In the genomic region with DNA sequence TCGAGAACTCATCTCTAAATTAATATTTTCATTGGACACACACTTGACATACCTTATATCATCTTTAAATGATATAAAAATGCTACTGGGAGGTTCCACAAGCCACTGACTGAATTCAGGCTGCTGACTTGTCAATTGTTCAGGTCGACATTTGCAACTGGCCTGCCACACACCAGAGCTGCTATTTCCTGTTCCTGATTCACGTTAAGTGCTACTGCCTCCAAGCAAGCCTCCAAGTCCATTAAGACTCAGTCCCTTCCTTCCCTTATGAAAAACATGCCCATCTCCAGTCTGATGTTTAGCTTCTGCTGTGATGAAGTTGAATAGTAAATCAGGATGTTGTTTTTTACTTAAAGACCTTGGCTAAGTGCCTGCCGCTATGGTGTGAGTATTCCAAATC, we compare ENCODE assay signal across 28 mouse cellular contexts.
A peak's percentile ranks its signal among the peaks of the same experiment; 100 is the strongest.
DNase-seq lines count a peak whose midpoint lies in the region; ATAC-seq and TF ChIP-seq lines count a peak whose summit lies in the region.
"Had no signal": no experiment of that assay in that cellular context is flagged by ENCODE, and none has a peak within 500 bp of the region (broad histone marks: within the 10 kb centered on the region; RNA-seq: fewer than 3 reads in every experiment).

No protein-coding gene starts in this region.

- H3K4me1 ChIP-seq in embryonic facial prominence, embryonic 14.5 days (ENCODE audit: control insufficient read depth, insufficient read depth, low read length): no peaks in the 10 kb centered on the region
- H3K4me1 ChIP-seq in embryonic facial prominence, embryonic 10.5 days: peaks cover 20% of the 10 kb centered on the region
- no peaks in the 10 kb centered on the region for H3K4me1 ChIP-seq in kidney, embryonic 16.5 days (ENCODE audit: insufficient read depth, low read length)
- H3K4me1 ChIP-seq: embryonic facial prominence, embryonic 12.5 days; intestine, embryonic 15.5 days; limb, embryonic 12.5 days; liver, embryonic 13.5 days; lung, embryonic 15.5 days; stomach, embryonic 15.5 days had no signal

- DNase-seq in embryonic facial prominence, embryonic 14.5 days (ENCODE audit: low spot score): peak; percentile 17
- DNase-seq in embryonic facial prominence, embryonic 10.5 days (ENCODE audit: low spot score): no peak
- DNase-seq in kidney, postnatal 25 days: no peak
- DNase-seq in 3T3-L1 (ENCODE audit: low read depth, low spot score): peak; percentile 36
- DNase-seq in brain, embryonic 14.5 days (ENCODE audit: low read depth): peak; percentile 47
- no peak for DNase-seq in adrenal gland, postnatal 14 days
- DNase-seq in left cerebral cortex, adult 2 months (ENCODE audit: extremely low spot score in 1 of 2, low spot score in 2 of 2): no peak
- DNase-seq: adrenal gland, postnatal 25 days; cerebellum, adult 11-12 months; cerebellum, postnatal 14 days; gastrocnemius, postnatal 25 days; heart, adult 2 months; heart, postnatal 36 days; kidney, postnatal 14 days; layer of hippocampus, adult 9-11 months; liver, embryonic 13.5 days; midbrain, embryonic 14.5 days; right cerebral cortex, postnatal 25 days; thymus, adult 2 months had no signal

- H3K9me3 ChIP-seq in embryonic facial prominence, embryonic 14.5 days (ENCODE audit: control insufficient read depth, low read length): no peaks in the 10 kb centered on the region
- no peaks in the 10 kb centered on the region for H3K9me3 ChIP-seq in embryonic facial prominence, embryonic 10.5 days
- no peaks in the 10 kb centered on the region for H3K9me3 ChIP-seq in kidney, embryonic 16.5 days (ENCODE audit: low read length)
- H3K9me3 ChIP-seq: embryonic facial prominence, embryonic 12.5 days; intestine, embryonic 15.5 days; limb, embryonic 12.5 days; liver, embryonic 13.5 days; lung, embryonic 15.5 days; neural tube, embryonic 15.5 days; stomach, embryonic 15.5 days had no signal

- H3K9ac ChIP-seq in embryonic facial prominence, embryonic 14.5 days (ENCODE audit: low read depth, low read length): no peak overlapping the region
- no peak overlapping the region for H3K9ac ChIP-seq in kidney, embryonic 16.5 days (replicated peaks; ENCODE audit: low read length)
- H3K9ac ChIP-seq: embryonic facial prominence, embryonic 12.5 days; hindbrain, embryonic 14.5 days; intestine, embryonic 15.5 days; limb, embryonic 12.5 days; liver, embryonic 13.5 days; lung, embryonic 15.5 days; neural tube, embryonic 15.5 days; stomach, embryonic 15.5 days had no signal

- TF ChIP-seq CTCF in brain, embryonic 14.5 days (IDR thresholded peaks at IDR 0.05; ENCODE audit: borderline replicate concordance, extremely low read depth, insufficient read depth, insufficient read length): no peak
- no peak for TF ChIP-seq CTCF in left cerebral cortex, adult 2 months (IDR thresholded peaks at IDR 0.05)

- no peaks in the 10 kb centered on the region for H3K36me3 ChIP-seq in embryonic facial prominence, embryonic 14.5 days (ENCODE audit: control insufficient read depth, insufficient read depth, low read length)
- H3K36me3 ChIP-seq in embryonic facial prominence, embryonic 10.5 days (replicated peaks): no peaks in the 10 kb centered on the region
- H3K36me3 ChIP-seq in kidney, embryonic 16.5 days (ENCODE audit: insufficient read depth, low read length): no peaks in the 10 kb centered on the region
- H3K36me3 ChIP-seq: embryonic facial prominence, embryonic 12.5 days; intestine, embryonic 15.5 days; limb, embryonic 12.5 days; liver, embryonic 13.5 days; lung, embryonic 15.5 days; neural tube, embryonic 15.5 days; stomach, embryonic 15.5 days had no signal

- H3K27me3 ChIP-seq in embryonic facial prominence, embryonic 14.5 days (replicated peaks; ENCODE audit: control insufficient read depth, insufficient read depth, low read length): no peaks in the 10 kb centered on the region
- no peaks in the 10 kb centered on the region for H3K27me3 ChIP-seq in embryonic facial prominence, embryonic 10.5 days (replicated peaks; ENCODE audit: low read depth, poor library complexity, severe bottlenecking)
- no peaks in the 10 kb centered on the region for H3K27me3 ChIP-seq in kidney, embryonic 16.5 days (ENCODE audit: insufficient read depth, low read length)
- H3K27me3 ChIP-seq: embryonic facial prominence, embryonic 12.5 days; intestine, embryonic 15.5 days; limb, embryonic 12.5 days; liver, embryonic 13.5 days; lung, embryonic 15.5 days; neural tube, embryonic 15.5 days; stomach, embryonic 15.5 days had no signal

- 32% methylated on average over 4 of the region's 4 CpGs for WGBS in embryonic facial prominence, embryonic 14.5 days
- 44% methylated on average over 4 of the region's 4 CpGs for WGBS in embryonic facial prominence, embryonic 10.5 days
- WGBS in kidney, embryonic 16.5 days: 37% methylated on average over 4 of the region's 4 CpGs

- no peak overlapping the region for H3K4me2 ChIP-seq in embryonic facial prominence, embryonic 14.5 days (ENCODE audit: low read depth, low read length)
- H3K4me2 ChIP-seq in kidney, embryonic 16.5 days (replicated peaks; ENCODE audit: low read depth, low read length): no peak overlapping the region
- H3K4me2 ChIP-seq: embryonic facial prominence, embryonic 12.5 days; hindbrain, embryonic 14.5 days; intestine, embryonic 15.5 days; limb, embryonic 12.5 days; liver, embryonic 13.5 days; lung, embryonic 15.5 days; neural tube, embryonic 15.5 days; stomach, embryonic 15.5 days had no signal

- no peak overlapping the region for H3K27ac ChIP-seq in embryonic facial prominence, embryonic 14.5 days (replicated peaks; ENCODE audit: low read depth, low read length)
- no peak overlapping the region for H3K27ac ChIP-seq in embryonic facial prominence, embryonic 10.5 days (replicated peaks)
- no peak overlapping the region for H3K27ac ChIP-seq in kidney, embryonic 16.5 days (ENCODE audit: low read length)
- no peak overlapping the region for H3K27ac ChIP-seq in left cerebral cortex, adult 2 months
- H3K27ac ChIP-seq: embryonic facial prominence, embryonic 12.5 days; heart, adult 2 months; hindbrain, embryonic 14.5 days; intestine, embryonic 15.5 days; limb, embryonic 12.5 days; liver, embryonic 13.5 days; lung, embryonic 15.5 days; macrophage; neural tube, embryonic 15.5 days; stomach, embryonic 15.5 days had no signal

- ATAC-seq in embryonic facial prominence, embryonic 14.5 days (ENCODE audit: low read depth): no peak
- ATAC-seq in kidney, embryonic 16.5 days (ENCODE audit: low FRiP score, low TSS enrichment): peak; percentile 54; the same call in 1 of the 2 replicates
- ATAC-seq: intestine, embryonic 15.5 days had no signal

- TF ChIP-seq POLR2A in brain, embryonic 14.5 days (IDR thresholded peaks at IDR 0.05; ENCODE audit: borderline replicate concordance, extremely low read depth, insufficient read depth, insufficient read length, poor library complexity, severe bottlenecking): no peak

- intact Hi-C loops in left cerebral cortex, adult 2 months (cut with DNase I): no loop called here

- H3K4me3 ChIP-seq in embryonic facial prominence, embryonic 14.5 days (ENCODE audit: low read depth, low read length): no peak overlapping the region
- H3K4me3 ChIP-seq in embryonic facial prominence, embryonic 10.5 days: no peak overlapping the region
- H3K4me3 ChIP-seq in kidney, embryonic 16.5 days (ENCODE audit: low read length): no peak overlapping the region
- no peak overlapping the region for H3K4me3 ChIP-seq in left cerebral cortex, adult 2 months
- H3K4me3 ChIP-seq: embryonic facial prominence, embryonic 12.5 days; heart, adult 2 months; intestine, embryonic 15.5 days; limb, embryonic 12.5 days; liver, embryonic 13.5 days; lung, embryonic 15.5 days; neural tube, embryonic 15.5 days; stomach, embryonic 15.5 days had no signal

Comparison
In these comparisons a context has a peak if more than half of its experiments do, and no peak if none do; other contexts are left out.
1. DNase-seq: peak in embryonic facial prominence, embryonic 14.5 days (single experiment), 3T3-L1 (single experiment) and brain, embryonic 14.5 days (single experiment); none in embryonic facial prominence, embryonic 10.5 days (single experiment), kidney, postnatal 25 days (0 of 2), adrenal gland, postnatal 14 days (single experiment) and left cerebral cortex, adult 2 months (0 of 2).